Comparison of ENCODE assay signal across 8 mouse cellular contexts in the genomic region with DNA sequence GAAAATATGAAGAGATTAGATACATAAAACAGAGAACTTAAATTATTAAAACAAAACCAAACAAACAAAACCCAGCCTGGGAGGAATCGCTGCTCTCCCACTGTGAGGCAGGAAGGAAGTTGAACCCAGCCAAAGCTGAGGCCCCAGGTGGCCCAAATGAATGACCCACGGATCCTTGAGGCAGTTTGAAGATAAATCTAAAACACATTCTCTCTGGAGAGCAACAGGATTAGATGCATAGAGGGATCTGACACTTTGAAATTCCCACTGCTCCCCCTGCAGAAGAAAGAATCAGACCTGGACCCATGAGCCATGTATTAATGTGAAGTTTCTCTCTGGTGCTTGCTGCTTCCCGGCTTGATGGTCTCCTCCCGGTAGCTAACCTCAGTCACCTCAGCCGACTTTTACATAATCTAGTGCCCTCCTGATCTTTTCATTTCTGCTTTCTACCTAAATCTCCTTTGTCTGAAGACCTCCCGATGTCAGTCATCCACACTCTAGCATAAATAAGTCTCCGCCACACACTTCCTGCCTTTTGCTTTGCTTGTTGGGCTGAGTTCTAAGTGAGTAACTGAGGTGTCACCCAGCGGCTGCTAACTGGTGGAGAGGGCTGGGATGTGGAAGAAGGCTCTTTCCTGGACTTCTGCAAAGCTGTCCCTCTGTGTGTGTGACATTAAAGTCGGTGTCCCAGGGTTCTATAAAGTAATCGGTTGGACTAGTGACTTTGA.
A peak's percentile ranks its signal among the peaks of the same experiment; 100 is the strongest.
DNase-seq lines count a peak whose midpoint lies in the region; TF ChIP-seq lines count a peak whose summit lies in the region.
"Had no signal": no experiment of that assay in that cellular context is flagged by ENCODE, and none has a peak within 500 bp of the region (broad histone marks: within the 10 kb centered on the region; RNA-seq: fewer than 3 reads in every experiment).

No protein-coding gene starts in this region.

- peak overlapping the region; percentile 47; the same call in 1 of the 2 replicates for H3K27ac ChIP-seq in left cerebral cortex, adult 2 months
- peak overlapping the region; percentile 77 for H3K27ac ChIP-seq in embryonic facial prominence, embryonic 10.5 days (replicated peaks)
- H3K27ac ChIP-seq in limb, embryonic 10.5 days = peak overlapping the region; percentile 76

- intact Hi-C loops in left cerebral cortex, adult 2 months (cut with DNase I) = loop anchor here (5.0 kb wide), 1 partner anchor 48 kb away; no protein-coding TSS in a partner anchor

- H3K36me3 ChIP-seq in embryonic facial prominence, embryonic 10.5 days (replicated peaks) = no peaks in the 10 kb centered on the region
- H3K36me3 ChIP-seq in limb, embryonic 10.5 days = no peaks in the 10 kb centered on the region

- DNase-seq in left cerebral cortex, adult 2 months (ENCODE audit: extremely low spot score in 1 of 2, low spot score in 2 of 2) = no peak
- no peak for DNase-seq in left cerebral cortex, adult 18-20 months (ENCODE audit: low spot score in 2 of 2)
- peak; percentile 43 for DNase-seq in T-cell, adult 2 months (ENCODE audit: low spot score)
- DNase-seq in embryonic facial prominence, embryonic 10.5 days (ENCODE audit: low spot score) = peak; percentile 53
- peak; percentile 57 for DNase-seq in limb, embryonic 10.5 days (ENCODE audit: low spot score)
- no peak for DNase-seq in ovary, adult 18-20 months (ENCODE audit: low spot score)
- no peak for DNase-seq in right cerebral cortex, adult 2 months (ENCODE audit: low spot score in 2 of 2)
- DNase-seq: cerebellum, adult 2 months had no signal

- TF ChIP-seq CTCF in left cerebral cortex, adult 2 months (IDR thresholded peaks at IDR 0.05) = no peak

- H3K4me3 ChIP-seq in left cerebral cortex, adult 2 months = no peak overlapping the region
- no peak overlapping the region for H3K4me3 ChIP-seq in embryonic facial prominence, embryonic 10.5 days
- no peak overlapping the region for H3K4me3 ChIP-seq in limb, embryonic 10.5 days

- no peaks in the 10 kb centered on the region for H3K27me3 ChIP-seq in embryonic facial prominence, embryonic 10.5 days (replicated peaks; ENCODE audit: low read depth, poor library complexity, severe bottlenecking)
- H3K27me3 ChIP-seq in limb, embryonic 10.5 days (ENCODE audit: low read depth, poor library complexity, severe bottlenecking) = no peaks in the 10 kb centered on the region

- 0 out of 2 replicates have a peak, but pooled peaks cover 2% of the 10 kb centered on the region for H3K9me3 ChIP-seq in embryonic facial prominence, embryonic 10.5 days
- no peaks in the 10 kb centered on the region for H3K9me3 ChIP-seq in limb, embryonic 10.5 days (replicated peaks)

- WGBS in embryonic facial prominence, embryonic 10.5 days = 24% methylated on average over 10 of the region's 10 CpGs
- WGBS in limb, embryonic 10.5 days = 26% methylated on average over 10 of the region's 10 CpGs

- peaks cover 42% of the 10 kb centered on the region for H3K4me1 ChIP-seq in embryonic facial prominence, embryonic 10.5 days
- peaks cover 55% of the 10 kb centered on the region for H3K4me1 ChIP-seq in limb, embryonic 10.5 days

Comparison
In these comparisons a context has a peak if more than half of its experiments do, and no peak if none do; other contexts are left out.
1. DNase-seq: peak in T-cell, adult 2 months (single experiment), embryonic facial prominence, embryonic 10.5 days (single experiment) and limb, embryonic 10.5 days (single experiment); none in left cerebral cortex, adult 2 months (0 of 2), left cerebral cortex, adult 18-20 months (0 of 2), ovary, adult 18-20 months (single experiment) and right cerebral cortex, adult 2 months (0 of 2).
2. Peak in every context shown above with its lines, with median percentiles within 50 percentile points of each other: H3K27ac ChIP-seq.